Mouse (Mus musculus): ENCODE measurements around the gene Creb5. TPM values are rescaled to one million over a fixed set of nuclear protein-coding genes. Genes with fewer than 3 reads are reported as not detected.

Creb5 gene
- total RNA-seq, 2 experiments from 2014 or later: 6.7 to 9.5 TPM

DNA sequence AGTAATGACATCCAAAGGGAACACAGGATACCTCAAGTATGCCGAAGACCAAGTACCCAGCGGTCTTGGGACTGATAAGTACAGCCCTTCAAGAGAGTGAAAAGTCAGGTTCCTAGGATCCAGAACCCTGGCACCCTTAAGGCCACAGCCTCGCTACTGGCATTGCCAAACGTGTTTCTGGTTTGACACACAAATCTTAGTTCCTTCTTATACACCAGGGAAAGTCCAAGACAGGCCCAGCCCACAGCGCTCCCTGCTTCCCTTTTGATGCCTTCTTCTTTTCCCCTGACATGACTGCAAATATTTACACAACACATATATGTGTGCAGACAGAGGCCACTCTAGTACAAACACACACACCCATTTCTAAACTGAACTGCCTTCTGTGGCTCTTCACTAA is 423.5 kb downstream of the Creb5 start:
- DNase-seq: no peak
- intact Hi-C loops (cut with DNase I; ENCODE audit: low total_unique reads): no loop called here

DNA sequence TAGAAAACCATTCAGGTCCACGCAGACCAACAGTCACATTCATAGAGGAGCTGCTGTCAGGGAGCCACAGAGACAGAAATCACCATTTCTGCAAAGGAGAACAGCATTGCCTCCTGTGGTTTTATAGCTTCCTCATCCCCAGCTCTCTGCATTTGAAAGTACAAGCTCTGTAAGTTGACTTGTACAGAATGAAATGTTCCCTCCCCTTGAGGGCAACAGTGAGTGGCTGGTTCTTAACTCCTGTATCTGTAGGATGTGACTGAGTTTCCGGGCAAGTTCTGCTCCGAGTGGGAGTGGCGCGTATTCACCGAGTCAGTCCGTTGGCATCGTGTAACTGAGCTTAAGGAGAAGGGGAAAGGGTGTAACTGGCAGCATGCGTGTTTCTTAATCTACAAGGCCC is 426.1 kb downstream of the Creb5 start:
- intact Hi-C loops (cut with DNase I; ENCODE audit: low total_unique reads): no loop called here
- DNase-seq: no peak

DNA sequence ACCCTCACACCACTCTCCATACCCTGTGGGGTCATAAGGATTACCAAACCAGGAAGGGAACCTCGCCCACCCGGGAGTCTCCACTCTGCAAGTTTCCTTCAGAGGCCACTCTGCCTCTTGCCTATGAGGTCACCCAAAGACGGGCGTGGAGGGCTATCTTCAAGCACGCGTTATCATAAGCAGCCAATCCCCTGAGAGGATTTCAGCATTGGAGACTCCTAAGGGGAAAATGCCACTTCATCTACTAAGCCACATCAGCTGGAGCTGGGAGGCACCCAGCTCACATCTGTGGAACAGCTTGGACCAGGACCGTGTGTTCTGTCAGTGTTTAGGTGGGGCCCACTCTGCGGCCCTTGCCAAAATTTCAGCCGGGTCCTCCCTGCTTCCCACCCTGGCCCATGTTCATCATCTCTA is 427.8 kb downstream of the Creb5 start:
- intact Hi-C loops (cut with DNase I; ENCODE audit: low total_unique reads): no loop called here

DNA sequence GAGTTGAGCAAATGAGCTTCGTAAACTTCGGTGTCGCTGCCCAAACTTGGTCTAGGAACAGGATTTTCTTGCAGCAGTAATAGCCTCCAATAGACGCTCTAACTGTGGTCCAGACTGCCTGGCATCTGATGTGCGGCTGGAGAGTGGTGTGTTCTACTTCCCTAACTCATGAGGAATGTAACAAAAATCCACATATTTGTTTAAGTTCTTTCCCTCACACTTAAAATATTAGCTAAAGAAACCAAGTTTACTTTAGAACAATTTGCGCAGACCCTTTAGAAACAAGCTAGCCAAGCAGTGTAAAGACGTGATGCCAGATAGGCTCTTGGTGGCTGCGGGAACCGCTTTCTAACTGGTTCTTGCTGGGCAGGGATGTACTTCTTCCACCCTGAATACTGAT is 428.9 kb downstream of the Creb5 start:
- intact Hi-C loops (cut with DNase I; ENCODE audit: low total_unique reads): no loop called here
- DNase-seq: no peak

More for the DNA sequence above, 427.8 kb downstream of the Creb5 start:
- peak; percentile 57 for DNase-seq

DNA sequence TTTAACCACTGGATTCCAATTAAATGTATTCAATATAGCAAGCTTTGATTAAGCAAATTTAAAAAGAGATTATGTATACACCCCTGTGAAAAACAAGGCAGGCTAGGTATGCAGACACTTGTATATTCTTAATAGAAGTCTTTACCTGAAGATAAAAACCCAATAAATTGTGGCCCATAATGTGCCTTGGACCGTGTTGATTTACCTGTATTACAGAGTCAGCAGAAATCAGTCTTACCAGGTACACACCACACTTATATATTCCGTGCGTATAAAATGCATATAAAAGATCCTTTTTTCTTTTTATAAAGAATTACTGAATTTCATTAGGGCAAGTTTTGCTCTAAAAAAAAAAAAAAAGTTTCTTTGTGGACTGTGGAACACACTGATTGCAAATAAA is 432.9 kb downstream of the Creb5 start:
- no peak for DNase-seq
- intact Hi-C loops (cut with DNase I; ENCODE audit: low total_unique reads): loop anchor here (5.0 to 10.0 kb wide), 3 partner anchors 185 to 503 kb away; no protein-coding TSS in a partner anchor

DNA sequence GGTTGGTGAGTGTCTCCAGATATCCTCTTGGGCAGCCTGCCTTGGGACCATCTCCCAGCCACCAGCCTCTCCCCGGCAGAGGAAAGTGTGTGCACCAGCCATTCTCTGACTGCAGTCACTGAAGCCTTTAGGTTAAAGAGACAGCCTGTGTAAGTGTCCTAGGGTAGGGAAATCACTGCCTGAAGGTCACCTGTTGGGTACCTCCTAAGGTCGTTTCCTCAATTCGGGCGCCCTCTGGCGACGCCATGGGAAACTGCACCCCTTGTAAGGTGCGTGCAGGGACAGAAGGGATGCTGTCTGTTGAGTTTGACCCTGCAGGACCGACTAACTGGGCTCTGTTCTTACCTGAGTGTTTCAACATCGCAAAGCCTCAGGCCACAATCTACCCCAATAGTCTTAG is 434.5 kb downstream of the Creb5 start:
- intact Hi-C loops (cut with DNase I; ENCODE audit: low total_unique reads): loop anchor here (5.0 to 10.0 kb wide), 3 partner anchors 187 to 504 kb away; no protein-coding TSS in a partner anchor
- DNase-seq: peak; percentile 63

DNA sequence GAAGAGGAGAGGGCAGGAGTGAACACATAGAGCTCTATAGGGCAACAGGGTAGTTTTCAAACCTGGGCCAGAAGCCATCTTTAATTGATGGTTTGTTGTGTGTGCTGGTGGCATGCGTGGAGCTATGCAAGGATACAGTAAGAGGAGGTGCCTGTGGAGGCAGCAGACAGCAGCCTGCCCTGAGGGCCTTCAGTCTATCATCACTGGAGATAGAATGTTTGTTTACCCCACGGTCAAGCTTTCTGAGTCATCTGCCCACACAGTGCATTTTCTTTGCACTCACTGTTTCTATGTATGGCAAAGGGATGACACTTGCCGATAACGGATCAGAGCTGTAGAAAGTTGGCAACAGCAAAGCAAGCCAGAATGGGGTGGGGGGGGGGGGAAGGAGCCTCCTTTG is 435.6 kb downstream of the Creb5 start:
- no peak for DNase-seq
- intact Hi-C loops (cut with DNase I; ENCODE audit: low total_unique reads): loop anchor here (5.0 to 10.0 kb wide), 3 partner anchors 188 to 505 kb away; no protein-coding TSS in a partner anchor

DNA sequence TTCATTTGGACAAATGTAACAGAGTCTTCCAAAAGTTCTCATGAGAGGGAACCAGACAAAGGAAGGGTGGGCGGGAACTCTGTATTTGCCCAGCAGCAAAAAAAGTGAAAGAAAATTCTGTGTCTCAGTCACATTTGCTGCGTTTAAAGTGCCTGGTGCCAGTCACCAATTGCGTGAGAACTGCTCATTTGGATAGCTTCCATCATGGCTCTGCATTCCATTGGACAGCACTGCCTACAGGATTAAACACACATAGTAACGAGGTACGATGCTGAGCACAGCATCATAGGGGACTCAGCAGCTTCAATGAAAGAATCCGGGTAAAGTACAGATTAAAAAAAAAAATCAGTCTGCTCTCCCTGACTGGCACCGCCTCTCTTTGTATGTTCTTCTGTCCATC is 443.4 kb downstream of the Creb5 start:
- DNase-seq: no peak
- intact Hi-C loops (cut with DNase I; ENCODE audit: low total_unique reads): no loop called here

DNA sequence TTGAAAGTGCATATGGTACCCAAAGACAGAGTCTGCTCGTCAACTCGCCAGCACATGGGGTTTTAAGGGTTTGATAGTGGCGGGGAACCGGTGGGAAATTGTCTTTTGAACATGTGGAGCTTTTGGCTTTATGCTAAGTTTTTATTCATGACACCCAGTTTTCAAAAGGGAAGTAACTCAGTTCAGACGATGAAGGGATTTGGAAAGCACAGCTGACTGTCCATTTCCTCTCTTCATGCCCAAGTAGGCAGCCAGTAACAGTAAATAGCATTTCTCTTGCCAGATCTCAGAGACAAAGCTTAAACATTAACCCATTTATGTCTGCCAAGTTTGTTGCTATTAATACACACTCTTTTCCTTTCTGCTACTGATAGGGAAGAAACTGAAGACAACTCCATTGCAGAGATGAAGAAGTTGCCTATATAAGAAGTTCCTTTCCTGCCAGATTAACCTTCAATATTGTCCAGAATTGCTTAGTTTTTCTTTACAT is 444.0 kb downstream of the Creb5 start:
- intact Hi-C loops (cut with DNase I; ENCODE audit: low total_unique reads): no loop called here
- DNase-seq: no peak

DNA sequence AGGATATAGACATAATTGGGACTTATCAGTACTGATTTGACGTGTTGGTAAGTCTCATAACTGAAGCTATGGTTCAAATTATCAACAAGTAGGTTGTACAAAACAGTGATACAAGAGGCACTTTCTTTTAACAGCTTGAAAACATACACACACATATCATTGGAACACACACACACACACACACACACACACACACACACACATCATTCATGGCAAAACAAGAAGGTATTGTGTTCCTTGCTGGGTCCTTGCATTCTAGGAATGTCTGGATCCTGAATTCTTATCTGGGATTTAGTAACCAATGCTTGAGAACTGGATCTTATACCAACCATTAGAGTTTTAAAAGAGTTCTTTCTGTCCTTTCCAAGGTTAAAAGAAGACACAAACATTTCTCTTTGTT is 446.5 kb downstream of the Creb5 start:
- no peak for DNase-seq
- intact Hi-C loops (cut with DNase I; ENCODE audit: low total_unique reads): no loop called here

DNA sequence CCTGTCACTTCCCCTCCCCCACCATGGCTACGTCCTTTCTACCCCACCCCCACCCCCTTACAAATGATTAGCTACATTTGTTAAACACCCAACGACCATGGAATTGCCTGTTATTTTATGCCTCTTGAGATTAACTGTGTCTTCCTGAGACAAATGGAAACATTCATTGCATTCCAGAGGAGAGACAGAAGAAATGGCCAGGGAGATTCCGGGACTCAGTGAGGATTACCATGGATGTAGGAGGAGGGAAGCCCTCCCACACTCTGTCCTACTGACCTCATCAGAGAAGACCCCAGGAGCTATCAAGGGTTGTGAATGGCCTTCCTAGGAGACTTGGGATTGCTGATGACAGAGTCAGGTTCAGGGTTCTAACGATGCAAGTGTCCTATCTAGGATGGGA is 446.9 kb downstream of the Creb5 start:
- intact Hi-C loops (cut with DNase I; ENCODE audit: low total_unique reads): no loop called here
- no peak for DNase-seq

DNA sequence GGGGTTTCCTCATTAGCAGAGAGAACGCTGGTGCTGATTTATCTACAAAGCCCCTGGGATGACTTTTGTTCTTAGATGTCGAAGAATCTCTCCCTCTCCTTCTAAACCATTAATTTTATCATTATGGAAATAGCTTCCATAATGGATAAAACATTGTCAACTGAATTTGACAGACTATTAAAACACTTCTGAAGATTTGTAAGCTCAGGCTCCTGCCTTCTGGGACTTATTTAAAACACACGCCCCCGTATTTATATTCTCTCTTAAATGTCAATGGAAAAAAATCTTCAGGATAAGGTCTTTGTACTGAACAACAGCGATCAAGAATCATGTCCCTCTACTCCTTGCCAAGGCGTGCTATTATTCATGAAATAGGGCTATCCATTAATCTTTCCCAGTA is 448.6 kb downstream of the Creb5 start:
- intact Hi-C loops (cut with DNase I; ENCODE audit: low total_unique reads): no loop called here
- DNase-seq: no peak

DNA sequence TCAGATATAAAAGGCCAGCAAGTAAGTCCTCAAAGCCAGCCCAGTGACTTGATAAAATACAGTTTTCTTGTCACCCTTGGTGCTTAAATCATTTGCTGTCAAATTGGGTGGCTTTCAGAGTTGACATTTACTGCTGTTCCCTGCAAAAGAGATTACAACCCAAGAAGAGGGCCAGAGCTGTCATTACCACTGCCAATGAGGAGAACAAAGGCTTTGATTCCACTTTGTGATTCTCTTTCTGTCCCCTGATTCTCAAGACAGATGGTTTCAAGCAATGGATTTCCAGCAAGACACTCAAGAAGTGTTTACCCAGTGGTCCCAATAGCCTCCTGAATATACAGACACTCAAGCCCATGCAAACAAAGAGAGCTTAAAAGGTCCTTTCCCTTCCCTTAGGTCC is 451.1 kb downstream of the Creb5 start:
- DNase-seq: no peak
- intact Hi-C loops (cut with DNase I; ENCODE audit: low total_unique reads): no loop called here

DNA sequence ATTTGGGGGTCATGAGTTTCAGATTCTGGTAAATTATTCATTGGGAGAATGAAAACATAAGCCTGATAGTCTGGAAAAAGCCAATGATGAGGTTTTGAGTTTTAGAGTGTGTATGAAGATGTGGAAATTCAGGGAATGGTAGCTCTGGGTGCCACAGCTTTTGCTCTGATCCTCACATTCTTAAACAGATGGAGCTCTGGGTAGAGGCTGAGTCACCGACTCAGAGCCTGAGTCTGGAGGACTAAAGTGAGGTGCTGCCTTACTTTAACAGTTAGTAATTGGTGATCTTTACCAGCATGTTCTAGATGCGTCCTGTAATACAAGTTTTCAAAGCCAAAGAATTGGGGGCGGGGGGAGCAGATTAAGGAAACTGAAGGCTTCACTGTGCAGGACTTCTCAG is 454.2 kb downstream of the Creb5 start:
- intact Hi-C loops (cut with DNase I; ENCODE audit: low total_unique reads): no loop called here
- DNase-seq: no peak

Other genes with a start within 250 kb of the Creb5 start
- gene Jazf1, start 218.6 kb upstream of the Creb5 start, total RNA-seq (2021): 1 to 10 TPM; 2.2 to 2.5 TPM

Measured in gastrocnemius, postnatal 14 days (tissue).